Mouse (Mus musculus) testis, adult 2 months (tissue): ENCODE data around the gene Tmem131l. TPM values are rescaled to one million over a fixed set of nuclear protein-coding genes. Genes with fewer than 3 reads are reported as not detected.
"Not testable (repeated sequence)": the region's sequence is repeated elsewhere in the genome, so short reads cannot be mapped to it uniquely, and the experiment has no call there.

Experiments
- H3K27ac ChIP-seq: fragments of 200-500 bp; 2 replicates; pipeline ENCODE4 v1.5.1; 2012; ENCODE audit warnings: low read depth, low read length; ENCODE audit not compliant: control insufficient read depth, insufficient read depth
- H3K27me3 ChIP-seq: fragments of 200-500 bp; 2 replicates; pipeline ENCODE4 v1.6.1; 2012; ENCODE audit warnings: mild to moderate bottlenecking, low read length, moderate library complexity; ENCODE audit not compliant: control insufficient read depth, insufficient read depth
- H3K36me3 ChIP-seq: fragments of 200-500 bp; 2 replicates; pipeline ENCODE4 v1.6.1; 2012; ENCODE audit warnings: mild to moderate bottlenecking, low read length; ENCODE audit not compliant: control insufficient read depth, insufficient read depth
- H3K4me1 ChIP-seq: fragments of 200-500 bp; 2 replicates; pipeline ENCODE4 v1.6.1; 2012; ENCODE audit warnings: low read length; ENCODE audit not compliant: control insufficient read depth, insufficient read depth
- H3K4me3 ChIP-seq: fragments of 200-500 bp; 2 replicates; pipeline ENCODE4 v1.5.1; 2012; ENCODE audit warnings: low read depth, mild to moderate bottlenecking, low read length, moderate library complexity, mixed read lengths; ENCODE audit not compliant: control insufficient read depth
- CTCF ChIP-seq: fragments of 200-500 bp; IDR thresholded peaks from 2 replicates; pipeline ENCODE4 v1.5.1; 2012; ENCODE audit warnings: low read depth, mild to moderate bottlenecking, inconsistent platforms, low read length, moderate library complexity; ENCODE audit not compliant: control insufficient read depth, insufficient read depth, insufficient replicate concordance
- POLR2A ChIP-seq: fragments of 200-500 bp; IDR thresholded peaks from 2 replicates; pipeline ENCODE4 v1.6.1; 2012; ENCODE audit warnings: low read depth, mild to moderate bottlenecking, inconsistent platforms, low read length, moderate library complexity; ENCODE audit not compliant: control insufficient read depth
- polyA plus RNA-seq: library from polyadenylated mRNA; depleted of rRNA; stranded (reverse); fragments of >200 nt; gene quantifications from 2 replicates; pipeline ENCODE4 v1.2.3, GENCODE M21; 2012

Gene Tmem131l
- polyA plus RNA-seq, 1 experiment, result 58.1 TPM

GRCm38 (mm10) chr3:83876299-83876698 lies 163.7 kb downstream of the Tmem131l start:
- Histone ChIP-seq H3K36me3 (no peaks in the 10 kb centered on the region), H3K4me1 (no peaks in the 10 kb centered on the region), H3K4me3 (no peak overlapping the region), H3K27ac (no peak overlapping the region), H3K27me3 (no peaks in the 10 kb centered on the region)
- TF ChIP-seq POLR2A (no peak), CTCF (no peak)

GRCm38 (mm10) chr3:83875078-83875477 lies 164.9 kb downstream of the Tmem131l start:
- H3K27me3 ChIP-seq, H3K36me3 ChIP-seq, H3K4me3 ChIP-seq, H3K27ac ChIP-seq, H3K4me1 ChIP-seq: not testable (repeated sequence)

- not testable (repeated sequence) for H3K36me3 ChIP-seq, H3K4me3 ChIP-seq, H3K27ac ChIP-seq, H3K27me3 ChIP-seq, H3K4me1 ChIP-seq
Observed at GRCm38 (mm10) chr3:83872853-83873252, 167.1 kb downstream of the Tmem131l start.

GRCm38 (mm10) chr3:83871962-83872361 lies 168.0 kb downstream of the Tmem131l start:
- not testable (repeated sequence) for H3K27me3 ChIP-seq, H3K4me1 ChIP-seq, H3K4me3 ChIP-seq, H3K36me3 ChIP-seq, H3K27ac ChIP-seq

- not testable (repeated sequence) for H3K36me3 ChIP-seq, H3K27me3 ChIP-seq, H3K27ac ChIP-seq, H3K4me3 ChIP-seq, H3K4me1 ChIP-seq
Observed at GRCm38 (mm10) chr3:83871559-83871958, 168.4 kb downstream of the Tmem131l start.

GRCm38 (mm10) chr3:83869776-83870175 lies 170.2 kb downstream of the Tmem131l start:
- Histone ChIP-seq H3K4me1 (no peaks in the 10 kb centered on the region), H3K27ac (no peak overlapping the region), H3K4me3 (no peak overlapping the region), H3K36me3 (no peaks in the 10 kb centered on the region), H3K27me3 (no peaks in the 10 kb centered on the region)
- TF ChIP-seq CTCF (no peak), POLR2A (no peak)

- H3K36me3 ChIP-seq, H3K4me1 ChIP-seq, H3K27me3 ChIP-seq, H3K4me3 ChIP-seq, H3K27ac ChIP-seq: not testable (repeated sequence)
Observed at GRCm38 (mm10) chr3:83867026-83867425, 172.9 kb downstream of the Tmem131l start.

- Histone ChIP-seq H3K4me1 (no peaks in the 10 kb centered on the region), H3K4me3 (no peak overlapping the region), H3K27ac (no peak overlapping the region), H3K27me3 (no peaks in the 10 kb centered on the region), H3K36me3 (no peaks in the 10 kb centered on the region)
- TF ChIP-seq CTCF, result no peak
- no peak for TF ChIP-seq POLR2A
Observed at GRCm38 (mm10) chr3:83865216-83865615, 174.8 kb downstream of the Tmem131l start.

- Histone ChIP-seq H3K27ac (no peak overlapping the region), H3K36me3 (no peaks in the 10 kb centered on the region), H3K4me1 (no peaks in the 10 kb centered on the region), H3K27me3 (no peaks in the 10 kb centered on the region), H3K4me3 (no peak overlapping the region)
- TF ChIP-seq CTCF, result no peak
- TF ChIP-seq POLR2A, result no peak
Observed at GRCm38 (mm10) chr3:83864064-83864548, 175.9 kb downstream of the Tmem131l start.
